Mouse (Mus musculus): Measurements from ENCODE around the gene Cnpy3.

Cnpy3 gene

GRCm38 (mm10) chr17:46712442-46712841 lies 39.6 kb downstream of the Cnpy3 start:
- DNase-seq = no peak

GRCm38 (mm10) chr17:46711612-46712271 lies 40.3 kb downstream of the Cnpy3 start:
- peak; percentile 42 for DNase-seq

- peak; percentile 90 for DNase-seq
Observed at GRCm38 (mm10) chr17:46710959-46711597, 40.9 kb downstream of the Cnpy3 start, which contains the start of gene Pex6. Gene Pex6 (plus strand): TSS chr17:46711463.

DNA sequence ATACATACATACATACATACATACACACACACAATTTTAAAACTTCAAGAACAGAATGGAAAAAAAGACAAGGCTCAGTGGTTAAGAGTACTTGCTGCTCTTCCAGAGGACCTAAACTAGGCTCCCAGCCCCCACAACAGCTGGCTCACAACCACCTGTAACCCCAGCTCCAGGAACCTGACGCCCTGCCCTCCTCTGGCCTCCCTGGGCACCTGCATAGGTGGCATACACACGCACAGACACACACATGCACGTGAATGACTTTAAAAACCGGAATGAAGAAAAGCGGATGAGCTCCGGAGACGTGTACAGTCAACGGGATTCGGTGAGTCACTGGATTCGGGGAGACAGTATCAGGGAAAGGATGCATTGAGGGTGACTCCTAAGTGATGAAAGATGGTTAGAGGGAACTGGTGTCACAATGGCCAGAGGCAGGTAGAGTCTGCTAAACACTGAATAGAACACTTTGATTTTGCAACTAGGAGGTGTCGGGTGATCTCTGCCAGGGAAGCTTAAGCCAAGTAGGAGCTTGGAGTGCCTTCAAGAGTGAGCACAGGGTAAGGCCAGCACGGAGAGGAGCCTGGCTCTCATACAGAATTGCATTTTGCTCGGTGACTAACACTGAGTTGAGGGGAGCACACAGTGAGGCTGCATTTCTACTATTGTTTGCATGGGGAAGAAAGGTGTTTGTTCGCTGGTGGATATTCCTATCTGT lies 45.5 kb downstream of the Cnpy3 start:
- no peak for DNase-seq

DNA sequence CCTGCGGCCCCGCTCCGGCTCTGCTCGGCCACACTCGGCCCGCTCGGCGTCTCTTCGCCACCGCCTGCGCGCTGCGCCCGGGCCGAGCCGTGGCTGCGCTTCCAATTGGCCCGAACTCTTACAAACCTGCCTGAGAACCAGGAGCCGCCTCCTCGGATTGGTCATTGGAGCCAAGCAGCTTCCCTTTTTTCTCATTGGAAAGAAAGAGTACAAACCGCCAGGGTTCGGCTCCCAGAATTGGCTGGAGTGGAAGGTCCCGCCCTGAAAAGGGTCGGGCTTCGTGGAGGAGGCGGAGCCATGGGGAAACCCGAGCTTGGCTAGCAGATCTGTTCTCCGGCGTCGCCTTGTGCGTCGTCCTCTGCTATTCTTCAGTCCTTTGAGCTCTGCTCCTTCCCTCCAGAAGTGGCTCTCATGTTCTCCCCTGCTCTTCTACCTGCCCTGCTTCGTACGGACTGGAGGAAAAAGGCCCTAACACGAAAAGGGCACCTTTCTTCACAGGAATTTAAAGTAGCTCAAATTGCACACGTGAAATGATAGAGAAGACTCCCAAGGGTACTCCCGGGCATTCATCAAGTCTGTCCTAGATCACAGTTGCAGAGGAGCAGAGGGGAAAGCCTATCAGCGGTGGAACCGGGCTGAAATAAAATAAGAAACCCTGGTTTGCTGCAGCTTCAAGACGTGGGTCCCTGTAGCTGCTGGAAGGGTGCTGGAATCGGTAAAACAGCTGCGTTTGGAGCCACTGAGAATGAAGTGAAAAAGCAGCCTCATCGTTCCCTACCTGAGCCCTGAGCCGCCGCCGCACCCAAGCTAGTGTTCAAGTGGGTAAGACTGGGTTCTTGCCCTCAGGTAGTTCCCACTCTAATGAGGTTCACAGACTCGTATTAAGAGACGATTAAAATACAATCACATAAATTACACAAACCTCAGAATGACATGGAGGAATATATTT lies 46.9 kb downstream of the Cnpy3 start, which contains the start of gene Ppp2r5d:
TSS of gene Ppp2r5d (minus strand) at position 225 of the 949 bp plus-strand sequence.
- peak; percentile 96 for DNase-seq

DNA sequence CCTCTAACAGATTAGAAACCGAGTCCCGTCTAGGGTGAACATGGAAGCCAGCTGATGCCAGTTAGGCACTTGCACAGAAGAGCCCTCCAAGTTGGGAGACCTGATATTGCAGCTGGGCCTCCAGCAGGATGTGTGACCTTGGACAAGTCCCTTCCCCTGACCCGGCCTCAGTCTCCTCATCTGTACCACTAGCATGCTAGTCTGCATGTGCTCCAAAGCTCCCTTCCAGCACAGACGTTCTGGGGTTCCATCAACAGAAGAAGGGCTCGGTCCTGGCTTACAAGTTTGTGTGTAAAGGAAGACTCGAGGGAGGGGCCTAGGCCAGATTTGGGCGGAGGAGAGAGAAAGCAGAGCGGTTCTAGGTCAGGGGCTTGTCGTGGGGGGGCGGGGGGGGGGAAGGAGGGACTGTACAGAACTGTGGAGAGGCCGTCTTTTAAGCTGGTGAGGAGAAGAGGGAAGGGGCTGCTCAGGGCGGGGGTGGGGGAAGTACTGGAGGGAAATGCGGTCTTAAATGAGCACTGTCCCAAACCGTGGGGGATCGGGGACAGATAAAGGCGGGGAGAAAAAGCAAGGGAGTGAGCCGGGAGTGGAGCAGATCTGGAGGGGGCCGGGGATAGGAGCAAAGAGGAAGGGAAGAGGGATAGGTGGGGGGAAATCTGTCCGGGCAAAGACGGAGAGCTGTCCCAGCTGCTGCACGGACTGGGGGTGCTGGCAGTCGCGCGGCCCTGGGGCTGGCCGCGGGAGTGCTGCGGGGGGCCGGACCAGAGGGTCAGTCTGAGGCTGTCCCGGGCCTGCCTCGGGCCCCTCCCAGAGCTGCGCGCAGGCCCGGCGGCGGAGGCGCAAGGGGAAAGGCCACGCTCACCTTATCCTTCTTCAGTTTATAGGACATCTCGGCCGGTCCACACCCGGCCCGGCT lies 47.8 kb downstream of the Cnpy3 start:
- DNase-seq = no peak

- DNase-seq = no peak
Observed at GRCm38 (mm10) chr17:46702506-46702905, 49.5 kb downstream of the Cnpy3 start.

DNA sequence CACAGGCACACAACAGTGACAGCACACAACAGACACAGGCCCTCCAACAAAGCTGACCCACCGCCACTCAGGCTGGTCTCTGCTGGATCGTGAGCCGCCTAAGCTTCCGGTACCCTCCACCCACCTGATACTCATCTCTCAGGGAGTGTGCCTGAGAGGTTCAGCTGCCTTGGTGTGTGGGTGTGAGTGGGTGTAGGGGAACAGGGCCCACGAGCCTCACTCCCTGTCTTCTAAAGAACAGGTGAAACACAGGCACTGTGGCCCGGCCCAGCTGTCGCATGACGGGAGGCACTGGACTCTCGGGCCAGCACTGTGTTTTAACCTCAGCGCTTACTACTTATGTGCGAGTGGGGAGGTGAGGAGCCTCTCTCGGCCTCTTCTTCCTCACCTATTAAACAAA lies 49.9 kb downstream of the Cnpy3 start:
- no peak for DNase-seq

DNA sequence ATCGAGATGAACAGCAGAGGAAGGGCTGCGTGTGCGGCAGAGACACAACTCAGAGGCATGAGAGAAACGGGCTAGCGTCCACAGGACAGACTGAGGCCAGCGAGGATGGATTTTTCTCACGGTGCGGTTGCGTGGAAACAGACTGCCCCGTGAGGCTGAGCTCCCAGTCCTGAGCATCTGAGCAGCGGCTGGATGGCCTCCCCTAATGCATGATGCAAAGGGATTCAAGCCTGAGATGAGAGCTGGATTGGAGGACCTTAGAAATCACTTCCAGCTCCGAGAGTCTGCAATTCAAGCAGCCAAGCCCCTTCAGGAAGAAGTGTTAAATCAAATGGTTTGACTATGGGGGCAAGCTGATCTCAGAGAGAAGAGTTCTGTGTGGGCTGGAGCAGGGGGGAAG lies 50.5 kb downstream of the Cnpy3 start:
- DNase-seq = no peak

DNA sequence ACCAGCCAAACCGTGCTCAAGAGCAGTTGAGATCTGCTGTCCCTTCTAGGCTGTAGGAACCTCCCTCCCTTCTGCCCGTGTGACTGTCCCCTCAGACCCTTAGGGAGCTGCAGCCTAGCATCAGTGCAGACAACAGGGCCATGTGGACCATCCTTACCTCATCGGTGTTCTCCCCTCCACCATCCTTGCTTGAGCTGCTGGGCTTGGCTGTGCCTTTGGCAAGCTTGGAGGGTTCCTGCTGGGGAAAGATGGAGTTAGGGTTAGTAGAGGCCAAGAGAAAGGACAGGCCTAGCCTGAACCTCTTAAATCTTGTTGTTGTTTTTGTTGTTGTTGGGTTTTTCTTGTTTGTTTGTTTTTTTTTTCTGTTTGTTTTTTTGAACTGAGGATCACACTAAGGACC lies 52.1 kb downstream of the Cnpy3 start:
- DNase-seq = no peak

DNA sequence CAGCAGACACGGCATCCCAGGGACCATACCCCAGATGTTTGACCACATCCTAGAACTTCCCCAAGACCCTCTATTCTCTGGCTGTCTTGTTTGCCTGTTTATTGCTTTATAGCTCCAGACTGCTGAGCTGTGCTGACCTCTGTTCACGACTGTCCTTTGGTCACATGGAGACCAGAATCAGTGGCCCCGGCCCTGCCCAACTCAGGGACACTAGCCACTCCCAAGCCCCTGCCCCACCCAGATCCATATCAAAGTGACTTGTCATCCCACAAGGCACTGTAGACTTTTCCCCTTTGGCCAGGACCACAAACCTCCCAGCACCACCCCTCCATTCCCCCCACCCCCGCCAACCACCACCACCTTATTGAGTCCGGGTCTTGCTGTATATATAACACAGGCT lies 52.8 kb downstream of the Cnpy3 start:
- DNase-seq = no peak

GRCm38 (mm10) chr17:46698515-46698914 lies 53.5 kb downstream of the Cnpy3 start:
- DNase-seq = no peak

DNA sequence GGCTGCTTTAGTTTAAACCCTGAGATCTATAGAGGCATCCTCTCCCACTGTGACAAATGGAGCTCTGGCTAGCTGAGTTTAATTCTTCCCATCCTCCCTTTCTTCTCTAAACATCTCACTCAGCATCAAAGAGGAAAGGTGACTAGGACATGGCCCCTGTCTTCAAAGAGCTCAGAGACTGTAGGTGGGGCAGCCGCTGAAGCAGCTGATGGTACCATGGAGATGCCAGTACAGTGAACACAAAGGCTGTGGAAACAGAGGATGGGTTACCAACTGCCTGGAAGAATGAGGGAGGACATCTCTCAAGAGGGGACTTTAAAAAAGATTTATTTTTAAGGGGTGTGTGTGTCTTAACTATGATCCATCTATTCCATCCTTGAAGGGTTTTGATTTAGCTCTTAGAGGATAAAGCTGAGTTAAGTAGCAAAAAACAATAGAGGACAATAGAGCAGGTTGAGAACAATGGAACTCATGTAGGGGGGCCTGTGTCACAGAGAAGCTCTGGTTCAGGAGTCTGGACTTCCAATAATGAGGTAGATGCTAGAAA lies 57.4 kb downstream of the Cnpy3 start:
- DNase-seq = no peak

GRCm38 (mm10) chr17:46691390-46691789 lies 60.6 kb downstream of the Cnpy3 start:
- DNase-seq = no peak

- DNase-seq = no peak
Observed at GRCm38 (mm10) chr17:46690665-46691064, 61.3 kb downstream of the Cnpy3 start.

DNA sequence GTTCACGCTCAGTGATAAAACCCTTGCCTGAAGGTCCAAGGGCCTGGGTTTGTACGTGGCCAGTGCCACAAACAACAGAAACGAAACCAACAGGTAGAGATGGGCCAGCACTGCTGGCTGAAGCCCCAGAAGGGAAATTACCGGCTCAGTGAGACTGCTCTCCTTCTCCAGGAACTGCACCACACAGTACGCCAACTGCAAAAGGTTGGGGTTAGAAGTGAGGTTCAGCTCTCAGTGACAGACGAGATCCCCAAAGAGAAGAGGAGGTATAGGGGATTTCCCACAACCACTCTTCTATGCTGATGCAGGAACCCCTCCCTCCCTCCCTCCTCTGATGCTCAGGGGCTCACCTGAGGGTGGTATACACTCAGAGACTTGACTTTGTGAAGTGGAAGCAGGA lies 66.1 kb downstream of the Cnpy3 start:
- no peak for DNase-seq

All from cerebellum, adult 8-10 months (tissue).